Mouse (Mus musculus) mammary gland, adult 2 months (tissue): Measurements from ENCODE around the gene Mrrf. TPM values are rescaled to one million over a fixed set of nuclear protein-coding genes. Genes with fewer than 3 reads are reported as not detected.

Experiments used
- polyA plus RNA-seq: library from polyadenylated mRNA; depleted of rRNA; stranded (reverse); fragments of >200 nt; gene quantifications from 2 replicates; pipeline ENCODE4 v1.2.3, GENCODE M21; 2012; ENCODE audit warnings: low replicate concordance; rRNA removed

Mrrf gene
- 27.4 and 42.5 TPM in 2 replicates for polyA plus RNA-seq

GRCm38 (mm10) chr2:36136300-36136941, at the start of gene Mrrf, which contains the start of gene Rbm18:
Gene Mrrf, plus strand, starts transcription at chr2:36136389.
Gene Rbm18, minus strand, starts transcription at chr2:36136773.

GRCm38 (mm10) chr2:36104956-36105741, 31.0 kb upstream of the Mrrf start, which contains the start of gene Lhx6:
Gene Lhx6, minus strand, starts transcription at chr2:36105408.

GRCm38 (mm10) chr2:36230366-36230765, 94.2 kb downstream of the Mrrf start, which contains the start of gene Ptgs1:
Gene Ptgs1, plus strand, starts transcription at chr2:36230426.

Other genes with a start within 250 kb of the Mrrf start
- 1.2 and 1.5 TPM in 2 replicates for gene Ttll11, start 156.5 kb upstream of the Mrrf start, polyA plus RNA-seq
- gene Ndufa8, start 87.0 kb upstream of the Mrrf start, polyA plus RNA-seq: 67.3 and 104 TPM in 2 replicates
- 0.37 TPM in 1 of 2 replicates, not detected in the other for gene Morn5, start 86.9 kb upstream of the Mrrf start, polyA plus RNA-seq
- gene Lhx6, start 31.0 kb upstream of the Mrrf start, polyA plus RNA-seq: 4.5 and 7.3 TPM in 2 replicates
- 5.8 and 18.2 TPM in 2 replicates for gene Rbm18, start 384 bp downstream of the Mrrf start, polyA plus RNA-seq
- gene Ptgs1, start 94.0 kb downstream of the Mrrf start, polyA plus RNA-seq: 19.5 and 30.0 TPM in 2 replicates
- not detected in 2 replicates for gene Olfr338, start 237.1 kb downstream of the Mrrf start, polyA plus RNA-seq